Mouse (Mus musculus) cerebellum, adult 2 months (tissue): ENCODE data around the gene Slc22a17. TPM values are rescaled to one million over a fixed set of nuclear protein-coding genes. Genes with fewer than 3 reads are reported as not detected.
A peak's percentile ranks its signal among the peaks of the same experiment; 100 is the strongest.

Experiments used
- DNase-seq, 2 experiments: peaks; one replicate each; pipeline ENCODE4 v3.0.0; 2021
- H3K27ac ChIP-seq: fragments of 200-500 bp; 2 replicates; pipeline ENCODE4 v1.5.1; 2012; ENCODE audit warnings: low read length, control low read depth, inconsistent platforms; ENCODE audit not compliant: insufficient read depth
- H3K27me3 ChIP-seq: fragments of 200-500 bp; 2 replicates; pipeline ENCODE4 v1.6.1; 2012; ENCODE audit warnings: inconsistent platforms, mild to moderate bottlenecking, low read length, moderate library complexity; ENCODE audit not compliant: control insufficient read depth, insufficient read depth
- H3K4me1 ChIP-seq: fragments of 200-500 bp; 2 replicates; pipeline ENCODE4 v1.6.1; 2011; ENCODE audit warnings: low read length; ENCODE audit not compliant: control insufficient read depth, insufficient read depth
- H3K4me3 ChIP-seq: fragments of 200-500 bp; replicated peaks from 2 replicates; pipeline ENCODE3; 2011; ENCODE audit warnings: mild to moderate bottlenecking, low read depth, low read length, control low read depth; ENCODE audit not compliant: insufficient read depth
- CTCF ChIP-seq: fragments of 200-500 bp; IDR thresholded peaks from 2 replicates; pipeline ENCODE4 v1.5.1; 2011; ENCODE audit warnings: low read depth, mild to moderate bottlenecking, control low read depth, low read length, moderate library complexity, borderline replicate concordance; ENCODE audit not compliant: insufficient read depth
- POLR2A ChIP-seq: fragments of 200-500 bp; IDR thresholded peaks from 2 replicates; pipeline ENCODE4 v1.6.1; 2011; ENCODE audit warnings: low read length, control low read depth, borderline replicate concordance; ENCODE audit not compliant: insufficient read depth
- WGBS: fragments of 180-500 bp; shearing (Covaris S2); methylation state at CpG from one replicate; pipeline ENCODE4 v1.1.7; 2018; 5-methylcytosine and 5-hydroxymethylcytosine counted together
- polyA plus RNA-seq: library from polyadenylated mRNA; depleted of rRNA; stranded (reverse); fragments of >200 nt; gene quantifications from 2 replicates; pipeline ENCODE4 v1.2.3, GENCODE M21; 2012; rRNA removed

Gene Slc22a17
- polyA plus RNA-seq, 1 experiment, result 690 TPM

DNA sequence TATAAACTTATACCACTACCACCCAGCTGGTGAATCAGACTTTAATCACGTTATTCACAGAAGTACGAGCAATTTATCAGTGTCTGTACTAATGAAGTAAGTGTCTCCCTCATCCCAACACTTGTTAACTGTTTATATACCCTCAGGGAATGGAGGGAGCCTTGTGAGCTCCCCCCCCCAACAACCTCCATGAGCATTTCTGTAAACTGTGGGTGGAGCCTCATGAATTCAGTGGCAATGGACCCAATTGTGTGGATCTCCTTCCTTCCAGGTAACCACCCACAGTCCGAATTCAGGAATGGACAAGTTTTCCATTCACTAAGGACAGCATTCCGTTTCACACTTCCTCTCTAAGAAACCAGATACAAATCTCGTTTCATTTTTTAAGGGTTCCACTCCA, 47.3 kb downstream of the Slc22a17 start:
- no peak overlapping the region for H3K27ac ChIP-seq
- H3K27me3 ChIP-seq, result no peaks in the 10 kb centered on the region
- no peak for DNase-seq
- 76% methylated on average over 5 of the region's 5 CpGs for WGBS
- no peak for TF ChIP-seq CTCF
- TF ChIP-seq POLR2A, result no peak
- no peak overlapping the region for H3K4me3 ChIP-seq
- no peaks in the 10 kb centered on the region for H3K4me1 ChIP-seq

DNA sequence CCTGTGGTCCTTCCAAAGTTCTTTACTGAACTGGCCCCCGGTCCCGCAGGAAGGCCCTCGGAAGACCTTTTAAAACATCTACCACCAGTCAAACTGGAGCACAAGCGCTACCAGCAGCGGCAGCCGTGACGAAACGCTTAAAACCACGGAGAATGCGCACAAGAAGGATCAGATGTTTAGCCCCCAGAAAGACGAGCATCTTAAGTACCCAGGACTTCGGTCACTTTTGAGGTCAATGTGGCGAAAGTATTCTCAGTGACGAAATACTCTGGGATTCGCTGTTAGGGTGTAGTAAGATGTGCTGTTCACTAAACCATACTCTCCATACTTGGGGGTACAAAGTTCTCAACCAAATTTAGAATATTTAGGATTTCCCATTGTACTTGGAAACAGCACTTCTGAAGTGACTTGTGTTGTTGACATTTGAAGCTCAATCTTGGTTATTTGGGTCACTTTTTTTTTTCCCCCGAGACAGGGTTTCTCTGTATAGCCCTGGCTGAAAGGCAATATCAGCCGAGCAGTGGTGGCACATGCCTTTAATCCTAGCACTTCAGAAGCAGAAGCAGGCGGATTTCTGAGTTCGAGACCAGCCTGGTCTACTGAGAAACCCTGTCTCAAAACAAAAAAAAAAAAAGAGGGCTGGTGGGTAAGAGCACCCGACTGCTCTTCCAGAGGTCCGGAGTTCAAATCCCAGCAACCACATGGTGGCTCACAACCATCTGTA, 48.5 kb downstream of the Slc22a17 start:
- TF ChIP-seq POLR2A (no peak), CTCF (no peak)
- peak overlapping the region; percentile 86 for H3K4me3 ChIP-seq
- 12% methylated on average over 21 of the region's 21 CpGs for WGBS
- no peaks in the 10 kb centered on the region for H3K4me1 ChIP-seq
- H3K27me3 ChIP-seq, result no peaks in the 10 kb centered on the region
- DNase-seq, result no peak
- no peak overlapping the region for H3K27ac ChIP-seq

GRCm38 (mm10) chr14:54863501-54864312, 49.2 kb downstream of the Slc22a17 start:
- WGBS, result under 1% methylated on average over 55 of the region's 56 CpGs
- TF ChIP-seq CTCF, result no peak
- TF ChIP-seq POLR2A, result peak; percentile 81
- H3K27ac ChIP-seq, result peak overlapping the region; percentile 60; the same call in 1 of the 2 replicates
- peak; percentile 94 to 95 for DNase-seq
- no peaks in the 10 kb centered on the region for H3K27me3 ChIP-seq
- peak overlapping the region; percentile 86 for H3K4me3 ChIP-seq
- H3K4me1 ChIP-seq, result no peaks in the 10 kb centered on the region

- H3K27ac ChIP-seq, result no peak overlapping the region
- 28% methylated on average over 2 of the region's 2 CpGs for WGBS
- peak; percentile 85 for TF ChIP-seq CTCF
- no peak for TF ChIP-seq POLR2A
- no peaks in the 10 kb centered on the region for H3K27me3 ChIP-seq
- peaks cover 10% of the 10 kb centered on the region; the same call in 1 of the 2 replicates for H3K4me1 ChIP-seq
- H3K4me3 ChIP-seq, result no peak overlapping the region
- DNase-seq, result peak; percentile 73 to 77
Observed at GRCm38 (mm10) chr14:54860511-54860910, 52.4 kb downstream of the Slc22a17 start.

DNA sequence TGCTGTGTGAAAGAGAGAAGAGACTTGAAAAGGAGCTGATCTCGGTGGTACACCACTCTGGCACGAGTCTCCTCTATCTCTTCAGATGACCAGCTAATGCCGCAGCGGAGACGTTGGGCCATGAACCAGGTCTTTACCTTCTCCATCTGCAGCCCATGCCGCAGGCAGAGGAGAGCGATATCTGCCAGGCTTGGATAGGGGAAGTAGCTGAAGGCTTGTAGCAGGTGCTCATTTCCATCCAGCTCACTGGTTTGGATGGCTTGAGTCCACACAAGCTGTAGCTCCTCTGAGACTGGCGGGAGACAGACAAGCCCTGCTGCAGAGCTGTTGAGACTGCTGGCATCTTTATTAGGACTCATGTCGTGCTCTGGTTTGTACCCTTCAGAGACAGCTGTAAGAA, 55.0 kb downstream of the Slc22a17 start:
- TF ChIP-seq CTCF (no peak), POLR2A (no peak)
- H3K4me3 ChIP-seq, result no peak overlapping the region
- H3K27me3 ChIP-seq, result no peaks in the 10 kb centered on the region
- WGBS, result 13% methylated on average over 9 of the region's 9 CpGs
- H3K4me1 ChIP-seq, result peaks cover 10% of the 10 kb centered on the region; the same call in 1 of the 2 replicates
- H3K27ac ChIP-seq, result peak overlapping the region; percentile 77
- DNase-seq, result peak; percentile 71 to 81

- H3K27me3 ChIP-seq, result no peaks in the 10 kb centered on the region
- 84% methylated on average over 7 of the region's 7 CpGs for WGBS
- TF ChIP-seq CTCF (no peak), POLR2A (no peak)
Observed at GRCm38 (mm10) chr14:54856703-54857102, 56.2 kb downstream of the Slc22a17 start.

More at GRCm38 (mm10) chr14:54856703-54857102, 56.2 kb downstream of the Slc22a17 start:
- Histone ChIP-seq H3K4me3 (no peak overlapping the region), H3K4me1 (peaks cover 10% of the 10 kb centered on the region; the same call in 1 of the 2 replicates), H3K27ac (no peak overlapping the region)
- no peak for DNase-seq

Other genes starting within 250 kb of the Slc22a17 start
- 45.2 and 51.0 TPM in 2 replicates for gene 1700123O20Rik, start 226.9 kb downstream of the Slc22a17 start, polyA plus RNA-seq
- 199 and 207 TPM in 2 replicates for gene Acin1, start 226.2 kb downstream of the Slc22a17 start, polyA plus RNA-seq
- gene Gm29776, start 214.3 kb downstream of the Slc22a17 start, polyA plus RNA-seq, result 0.03 and 0.08 TPM in 2 replicates
- 0.08 TPM in 2 replicates for gene Cebpe, start 201.0 kb downstream of the Slc22a17 start, polyA plus RNA-seq
- gene Slc7a8, start 131.2 kb downstream of the Slc22a17 start, polyA plus RNA-seq, result 37.1 and 41.6 TPM in 2 replicates
- gene Rnf212b, start 99.0 kb downstream of the Slc22a17 start, polyA plus RNA-seq, result not detected in 2 replicates
- gene Homez, start 42.2 kb downstream of the Slc22a17 start, polyA plus RNA-seq, result 12.0 and 12.4 TPM in 2 replicates
- 21.6 and 22.1 TPM in 2 replicates for gene Ppp1r3e, start 35.6 kb downstream of the Slc22a17 start, polyA plus RNA-seq
- 113 TPM in 2 replicates for gene Bcl2l2, start 29.8 kb downstream of the Slc22a17 start, polyA plus RNA-seq
- gene Gm20521, start 29.7 kb downstream of the Slc22a17 start, polyA plus RNA-seq, result 0.34 TPM in 1 of 2 replicates, not detected in the other
- 413 and 433 TPM in 2 replicates for gene Pabpn1, start 20.6 kb downstream of the Slc22a17 start, polyA plus RNA-seq
- 9.9 and 11.2 TPM in 2 replicates for gene Efs, start 13.0 kb upstream of the Slc22a17 start, polyA plus RNA-seq
- 0.26 and 0.43 TPM in 2 replicates for gene Il25, start 19.6 kb upstream of the Slc22a17 start, polyA plus RNA-seq
- 215 and 237 TPM in 2 replicates for gene Cmtm5, start 23.1 kb upstream of the Slc22a17 start, polyA plus RNA-seq
- gene Myh6, start 53.8 kb upstream of the Slc22a17 start, polyA plus RNA-seq, result 0.10 TPM in 1 of 2 replicates, not detected in the other
- not detected in 2 replicates for gene Gm17428, start 63.8 kb upstream of the Slc22a17 start, polyA plus RNA-seq
- 4.4 and 6.9 TPM in 2 replicates for gene Myh7, start 81.5 kb upstream of the Slc22a17 start, polyA plus RNA-seq
- 49.4 and 50.4 TPM in 2 replicates for gene Ngdn, start 102.3 kb upstream of the Slc22a17 start, polyA plus RNA-seq
- 10.7 and 11.0 TPM in 2 replicates for gene Zfhx2, start 179.2 kb upstream of the Slc22a17 start, polyA plus RNA-seq
- 12.8 and 13.8 TPM in 2 replicates for gene Thtpa, start 181.7 kb upstream of the Slc22a17 start, polyA plus RNA-seq
- 18.6 and 19.1 TPM in 2 replicates for gene Ap1g2, start 193.5 kb upstream of the Slc22a17 start, polyA plus RNA-seq
- 204 and 227 TPM in 2 replicates for gene Jph4, start 203.8 kb upstream of the Slc22a17 start, polyA plus RNA-seq